Mouse (Mus musculus): ENCODE data around the gene Aldh2.

- TF ChIP-seq CTCF (IDR thresholded peaks at IDR 0.05; ENCODE audit: control insufficient read depth, insufficient read depth, insufficient read length) (peak; percentile 49), CEBPB (IDR thresholded peaks at IDR 0.05; ENCODE audit: low read depth) (no peak)
Measured at GRCm38 (mm10) chr5:121606151-121606550, 12.5 kb upstream of the Aldh2 start.

Data from C2C12 (cell line).